Mouse (Mus musculus) embryonic facial prominence, embryonic 13.5 days (tissue): Measurements from ENCODE around the gene Chrd. TPM values are rescaled to one million over a fixed set of nuclear protein-coding genes. Genes with fewer than 3 reads are reported as not detected.

Experiments
- ATAC-seq: fragments of 200-750 bp; cut with Nextera tagmentation; 2 replicates; pipeline ENCODE4 v1.8.0; 2017; ENCODE audit warnings: low read depth; ENCODE audit not compliant: insufficient number of reproducible peaks, insufficient read depth, low FRiP score, low TSS enrichment
- H3K27ac ChIP-seq: fragments of 300-500 bp; sonication (generic); 2 replicates; pipeline ENCODE4 v1.5.1; 2015; ENCODE audit warnings: moderate library complexity, mild to moderate bottlenecking, inconsistent platforms
- H3K27me3 ChIP-seq: fragments of 300-500 bp; sonication (generic); 2 replicates; pipeline ENCODE4 v1.6.1; 2015; ENCODE audit warnings: mild to moderate bottlenecking, inconsistent platforms
- H3K36me3 ChIP-seq: fragments of 300-500 bp; sonication (generic); 2 replicates; pipeline ENCODE4 v1.6.1; 2015; ENCODE audit warnings: mild to moderate bottlenecking, inconsistent platforms
- H3K4me1 ChIP-seq: fragments of 300-500 bp; sonication (generic); 2 replicates; pipeline ENCODE4 v1.6.1; 2015; ENCODE audit warnings: inconsistent platforms
- H3K4me2 ChIP-seq: fragments of 300-500 bp; sonication (generic); 2 replicates; pipeline ENCODE4 v1.6.1; 2015; ENCODE audit warnings: moderate library complexity, mild to moderate bottlenecking, inconsistent platforms
- H3K4me3 ChIP-seq: fragments of 300-500 bp; sonication (generic); 2 replicates; pipeline ENCODE4 v1.5.1; 2015; ENCODE audit warnings: mild to moderate bottlenecking, inconsistent platforms
- H3K9ac ChIP-seq: fragments of 300-500 bp; sonication (generic); 2 replicates; pipeline ENCODE4 v1.6.1; 2015; ENCODE audit warnings: mild to moderate bottlenecking, inconsistent platforms
- H3K9me3 ChIP-seq: fragments of 300-500 bp; sonication (generic); 2 replicates; pipeline ENCODE4 v1.6.1; 2016; ENCODE audit warnings: inconsistent platforms
- WGBS: fragments of 180-500 bp; shearing (Covaris S2); methylation state at CpG from one replicate; pipeline ENCODE4 v1.1.7; 2015; ENCODE audit warnings: mixed read lengths; 5-methylcytosine and 5-hydroxymethylcytosine counted together
- polyA plus RNA-seq: library from polyadenylated mRNA; unstranded; fragments of >200 nt; fragmentation: Nextera tagmentation; extraction: Ambion mirVana; gene quantifications from 2 replicates; pipeline ENCODE4 v1.2.1, GENCODE M21; 2015

Chrd gene
- polyA plus RNA-seq, 1 experiment from 2014 or later: 3.4 TPM

DNA sequence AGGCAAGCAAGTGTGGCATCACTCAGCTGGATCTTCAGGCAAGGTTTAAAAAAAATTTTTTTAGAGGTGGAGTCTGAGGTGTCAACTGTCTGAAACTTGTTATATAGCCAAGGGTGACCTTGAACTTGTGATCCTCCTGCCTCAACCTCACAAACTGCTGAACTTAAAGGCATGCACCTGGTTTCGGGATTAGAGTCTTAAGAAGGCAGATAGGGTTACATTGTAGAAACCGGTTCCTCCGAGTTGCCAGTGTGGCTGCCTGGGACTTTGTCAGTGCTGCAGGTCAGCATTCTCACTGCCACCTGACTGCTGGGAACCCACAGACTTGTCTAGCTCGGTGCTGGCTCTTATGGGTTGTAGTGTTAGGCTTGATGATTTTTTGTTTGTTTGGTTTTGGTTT lies 9.7 kb upstream of the Chrd start:
- Histone ChIP-seq H3K27ac (no peak overlapping the region), H3K4me1 (peaks cover 6% of the 10 kb centered on the region), H3K27me3 (no peaks in the 10 kb centered on the region), H3K36me3 (peaks cover 28% of the 10 kb centered on the region), H3K4me2 (no peak overlapping the region), H3K9ac (no peak overlapping the region), H3K4me3 (no peak overlapping the region), H3K9me3 (no peaks in the 10 kb centered on the region)
- 26% methylated on average over 4 of the region's 4 CpGs for WGBS
- no peak for ATAC-seq

DNA sequence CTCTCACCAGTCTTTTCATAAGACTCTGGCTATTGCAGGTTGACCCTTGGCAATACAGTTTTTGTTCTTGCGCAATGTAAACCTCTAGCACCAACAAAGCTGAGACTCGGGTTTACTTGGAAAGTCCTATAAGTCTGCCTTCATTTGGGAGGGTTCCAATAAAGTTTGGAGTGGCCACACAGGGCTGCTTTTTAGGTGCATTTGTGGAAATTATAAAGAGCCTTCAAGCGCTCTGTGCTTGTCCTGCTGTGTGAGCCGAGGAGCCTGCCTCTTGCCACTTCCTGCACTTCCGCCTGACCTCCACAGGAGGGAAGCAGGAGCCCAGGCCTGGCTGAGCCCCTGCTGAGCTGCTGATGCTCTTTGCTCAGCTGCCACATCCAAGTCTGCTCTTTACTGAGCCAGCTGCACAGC lies 8.6 kb upstream of the Chrd start:
- Histone ChIP-seq H3K36me3 (peaks cover 28% of the 10 kb centered on the region), H3K4me1 (no peaks in the 10 kb centered on the region), H3K27me3 (no peaks in the 10 kb centered on the region), H3K27ac (no peak overlapping the region), H3K9ac (0 out of 2 replicates have a peak overlapping the region, but pooled peaks have one; percentile 6), H3K9me3 (no peaks in the 10 kb centered on the region), H3K4me2 (no peak overlapping the region), H3K4me3 (no peak overlapping the region)
- WGBS: 39% methylated on average over 5 of the region's 5 CpGs
- ATAC-seq: no peak

DNA sequence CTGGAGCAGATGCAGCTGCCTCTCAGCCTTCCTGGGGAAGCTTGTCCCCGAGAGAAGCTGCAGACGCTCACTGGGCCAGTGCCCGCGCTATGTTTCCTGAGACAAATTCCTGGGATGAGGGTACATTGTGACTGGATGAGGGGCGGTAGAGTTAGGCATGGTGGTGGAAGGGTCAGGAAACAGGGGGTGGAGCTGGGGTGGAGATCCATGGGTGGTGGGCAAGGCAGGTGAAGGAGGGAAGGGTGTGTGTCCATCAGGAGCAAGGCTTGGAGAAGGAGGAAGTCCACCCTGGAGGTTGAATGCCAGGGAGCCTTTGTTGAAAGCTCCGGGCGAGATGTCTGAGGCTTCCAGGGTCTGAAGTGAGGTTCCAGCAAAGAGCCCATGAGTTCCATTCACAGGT lies 7.6 kb upstream of the Chrd start:
- Histone ChIP-seq H3K4me3 (no peak overlapping the region), H3K27ac (no peak overlapping the region), H3K4me2 (no peak overlapping the region), H3K27me3 (no peaks in the 10 kb centered on the region), H3K9ac (no peak overlapping the region), H3K9me3 (no peaks in the 10 kb centered on the region), H3K4me1 (no peaks in the 10 kb centered on the region), H3K36me3 (peaks cover 21% of the 10 kb centered on the region)
- ATAC-seq: no peak
- 77% methylated on average over 7 of the region's 7 CpGs for WGBS

DNA sequence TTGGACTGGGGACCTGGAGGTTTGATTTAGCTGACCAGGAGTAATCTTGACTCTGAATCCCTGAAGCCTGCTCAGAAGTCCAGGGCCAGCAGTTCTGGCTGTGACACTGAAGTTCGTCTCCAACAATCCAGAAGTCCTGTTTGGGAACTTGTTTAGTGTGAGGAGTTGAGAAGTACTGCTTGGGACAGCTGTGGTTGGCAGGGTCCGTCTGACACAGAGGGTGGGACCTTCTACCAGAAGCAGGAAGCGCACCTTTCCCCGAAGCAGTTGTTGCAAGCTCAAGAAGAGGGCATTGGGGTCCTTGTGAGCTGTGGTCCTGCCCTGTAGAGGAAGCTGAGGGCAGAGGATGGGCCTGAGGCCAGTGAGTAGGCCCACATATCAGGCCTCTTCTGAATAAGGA lies 7.2 kb upstream of the Chrd start:
- no peak overlapping the region for H3K4me3 ChIP-seq
- H3K36me3 ChIP-seq: peaks cover 17% of the 10 kb centered on the region
- H3K27ac ChIP-seq: no peak overlapping the region
- no peaks in the 10 kb centered on the region for H3K9me3 ChIP-seq
- H3K4me1 ChIP-seq: no peaks in the 10 kb centered on the region
- WGBS: 74% methylated on average over 4 of the region's 4 CpGs
- no peak for ATAC-seq
- no peak overlapping the region for H3K4me2 ChIP-seq
- H3K9ac ChIP-seq: no peak overlapping the region
- H3K27me3 ChIP-seq: no peaks in the 10 kb centered on the region

DNA sequence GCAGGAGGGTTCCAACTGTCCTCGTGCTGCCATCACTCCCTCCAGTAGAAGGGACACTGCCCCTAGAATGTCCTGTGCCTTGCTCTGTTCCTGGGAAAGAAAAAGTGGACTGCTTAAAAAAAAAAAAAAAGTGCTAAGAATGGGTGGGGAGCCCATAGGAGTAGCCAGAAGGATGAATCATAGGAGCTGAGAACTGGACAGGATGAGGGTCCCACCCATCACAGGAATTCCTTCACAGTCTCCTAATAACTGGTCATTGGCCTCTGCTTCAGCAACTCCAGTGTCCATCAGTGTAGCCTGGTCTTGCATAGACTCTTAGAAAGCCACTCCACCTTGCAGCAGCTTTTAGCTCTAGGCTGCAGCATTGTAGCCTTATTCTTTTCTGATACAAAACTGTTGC lies 6.5 kb upstream of the Chrd start:
- Histone ChIP-seq H3K4me3 (no peak overlapping the region), H3K9me3 (no peaks in the 10 kb centered on the region), H3K36me3 (peaks cover 12% of the 10 kb centered on the region), H3K27me3 (no peaks in the 10 kb centered on the region), H3K4me1 (no peaks in the 10 kb centered on the region), H3K4me2 (no peak overlapping the region), H3K27ac (no peak overlapping the region), H3K9ac (no peak overlapping the region)
- 66% methylated on average over 1 of the region's 1 CpGs for WGBS
- ATAC-seq: no peak

DNA sequence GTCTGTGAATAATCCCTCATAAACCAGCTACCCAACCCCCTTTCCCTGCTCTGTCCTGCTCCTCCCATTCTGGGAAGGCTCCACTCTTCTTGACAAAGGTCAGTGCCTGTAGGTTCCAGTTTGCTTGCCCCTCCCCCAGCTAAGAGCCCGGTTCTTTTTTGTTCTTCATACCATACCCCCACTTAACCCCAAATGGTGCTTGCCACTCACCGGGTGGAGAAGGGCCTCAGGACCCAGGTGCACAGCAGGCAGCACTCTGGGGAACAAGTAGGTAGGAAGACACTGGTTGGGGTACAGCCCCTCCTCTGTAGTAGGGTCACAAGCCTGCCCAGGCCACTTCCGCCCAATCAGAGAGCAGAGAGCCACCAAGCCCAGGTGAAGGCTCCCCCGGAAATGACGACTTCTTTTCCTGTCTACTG lies 2.6 kb upstream of the Chrd start:
- ATAC-seq: no peak
- H3K36me3 ChIP-seq: no peaks in the 10 kb centered on the region
- 37% methylated on average over 5 of the region's 5 CpGs for WGBS

DNA sequence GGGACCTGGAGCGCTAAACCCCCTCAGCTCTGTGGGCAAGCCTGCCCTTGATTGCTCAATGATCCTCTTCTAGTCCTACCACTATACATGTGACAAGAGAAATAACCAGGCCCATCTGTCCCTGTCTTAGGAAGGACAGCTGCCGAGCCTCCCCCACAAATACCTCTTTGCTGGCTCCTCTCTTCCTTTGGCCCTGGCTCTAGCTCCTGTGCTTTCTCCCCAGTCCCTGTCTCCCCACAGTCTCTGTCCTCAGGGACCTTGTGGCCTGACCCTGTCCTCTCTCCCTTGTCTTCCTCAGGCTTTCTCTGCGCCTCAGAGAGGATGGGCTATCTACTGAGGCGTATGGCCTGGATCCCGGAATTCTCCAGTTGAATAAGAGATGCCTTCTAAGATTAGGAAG lies 1.2 kb upstream of the Chrd start:
- peaks cover 32% of the 10 kb centered on the region for H3K27me3 ChIP-seq
- ATAC-seq: no peak

More for the DNA sequence above, 2.6 kb upstream of the Chrd start:
- H3K4me1 ChIP-seq: peaks cover 24% of the 10 kb centered on the region
- H3K9me3 ChIP-seq: no peaks in the 10 kb centered on the region
- no peak overlapping the region for H3K4me2 ChIP-seq
- H3K27me3 ChIP-seq: peaks cover 21% of the 10 kb centered on the region
- no peak overlapping the region for H3K27ac ChIP-seq
- H3K4me3 ChIP-seq: no peak overlapping the region
- H3K9ac ChIP-seq: no peak overlapping the region

DNA sequence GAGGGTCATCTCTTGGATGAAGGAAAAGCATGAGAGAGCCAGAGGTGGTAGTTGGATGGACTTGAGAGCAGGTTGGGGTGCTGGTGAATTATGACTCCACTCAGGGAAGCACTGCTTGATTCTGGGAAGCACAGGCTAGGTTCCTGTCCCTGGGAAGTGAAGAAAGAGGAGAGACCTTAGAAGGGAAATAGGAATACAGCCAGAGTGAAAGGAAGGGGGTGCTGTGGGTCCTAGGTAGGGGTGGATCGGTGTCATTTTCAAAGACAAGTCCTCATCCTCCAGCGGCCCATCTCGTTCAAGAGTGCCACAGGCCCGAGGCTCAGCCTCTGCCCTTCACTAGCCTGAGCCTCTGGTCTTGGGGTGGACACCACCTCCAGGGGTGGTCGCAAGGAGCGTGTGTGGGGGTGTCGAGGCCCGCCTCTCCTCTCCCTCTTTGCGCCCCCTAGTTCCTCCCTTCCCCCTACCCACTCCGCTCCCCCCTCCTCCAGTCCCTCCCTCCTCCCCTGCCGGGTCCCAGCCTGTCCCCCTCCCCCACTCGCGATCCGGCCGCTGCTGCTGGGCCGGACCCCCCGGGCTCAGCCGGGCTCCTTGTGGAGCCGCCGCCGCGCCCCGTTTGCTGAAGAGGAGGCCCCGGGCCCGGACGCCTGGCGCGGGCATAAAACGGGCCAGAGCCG lies 539 bp upstream of the Chrd start:
- peaks cover 38% of the 10 kb centered on the region for H3K27me3 ChIP-seq
- WGBS: under 1% methylated on average over 29 of the region's 30 CpGs

More for the DNA sequence above, 1.2 kb upstream of the Chrd start:
- Histone ChIP-seq H3K4me3 (no peak overlapping the region), H3K27ac (peak overlapping the region; percentile 84; the same call in 1 of the 2 replicates), H3K9ac (no peak overlapping the region), H3K4me1 (peaks cover 24% of the 10 kb centered on the region), H3K36me3 (no peaks in the 10 kb centered on the region), H3K4me2 (peak overlapping the region; percentile 98; the same call in 1 of the 2 replicates), H3K9me3 (no peaks in the 10 kb centered on the region)
- WGBS: 61% methylated on average over 5 of the region's 5 CpGs

DNA sequence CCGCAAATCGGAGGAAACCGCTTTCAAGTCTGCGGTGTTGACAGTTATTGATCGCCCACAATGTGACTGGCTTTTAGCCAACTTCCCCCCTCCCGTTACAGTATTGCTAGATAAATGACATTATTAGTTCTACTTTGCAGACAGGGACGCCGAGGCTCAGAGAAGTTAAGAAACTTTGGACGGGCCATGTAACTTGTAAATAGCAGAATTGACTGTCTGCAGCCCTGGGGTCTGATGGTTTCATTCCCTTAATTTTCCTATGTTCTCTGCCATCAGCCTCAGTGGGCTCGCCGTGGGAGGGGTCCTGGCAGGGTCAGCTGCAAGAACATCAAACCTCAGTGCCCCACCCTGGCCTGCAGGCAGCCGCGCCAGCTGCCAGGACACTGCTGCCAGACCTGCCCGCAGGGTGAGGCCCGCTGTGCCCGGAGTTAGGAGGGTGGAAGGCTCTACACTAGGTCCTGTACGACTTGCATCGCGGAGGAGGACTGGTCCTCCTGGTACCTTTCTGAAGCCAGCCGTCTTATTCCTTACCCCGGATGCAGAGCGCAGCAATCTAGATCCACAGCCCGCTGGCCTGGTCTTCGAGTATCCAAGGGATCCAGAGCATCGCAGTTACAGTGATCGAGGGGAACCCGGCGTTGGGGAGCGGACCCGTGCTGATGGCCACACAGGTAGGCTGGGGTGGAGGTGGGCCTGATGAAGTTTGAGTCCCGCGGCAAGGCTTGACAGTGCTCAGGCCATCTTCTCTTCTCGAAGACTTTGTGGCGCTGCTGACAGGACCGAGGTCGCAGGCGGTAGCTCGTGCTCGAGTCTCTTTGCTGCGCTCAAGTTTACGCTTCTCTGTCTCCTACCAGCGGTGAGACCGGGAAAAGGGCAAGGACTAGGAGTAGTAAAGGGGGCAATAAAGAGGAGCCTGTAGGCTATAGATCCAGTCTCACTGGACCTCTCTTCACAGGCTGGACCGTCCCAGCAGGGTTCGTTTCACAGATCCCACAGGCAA lies 1.1 kb downstream of the Chrd start, which contains the start of gene Thpo:
Gene Thpo, minus strand, starts transcription at position 781 of the 1,000 bp plus-strand sequence.
- no peak within 1 kb of the TSS for H3K27ac ChIP-seq
- no peaks in the 10 kb centered on the region for H3K36me3 ChIP-seq

More for the DNA sequence above, 539 bp upstream of the Chrd start:
- Histone ChIP-seq H3K9me3 (no peaks in the 10 kb centered on the region), H3K4me2 (peak overlapping the region; percentile 98), H3K9ac (peak overlapping the region; percentile 88), H3K36me3 (no peaks in the 10 kb centered on the region), H3K4me1 (peaks cover 24% of the 10 kb centered on the region), H3K27ac (peak overlapping the region; percentile 84), H3K4me3 (peak overlapping the region; percentile 68)
- ATAC-seq: peak; percentile 33; the same call in 1 of the 2 replicates

DNA sequence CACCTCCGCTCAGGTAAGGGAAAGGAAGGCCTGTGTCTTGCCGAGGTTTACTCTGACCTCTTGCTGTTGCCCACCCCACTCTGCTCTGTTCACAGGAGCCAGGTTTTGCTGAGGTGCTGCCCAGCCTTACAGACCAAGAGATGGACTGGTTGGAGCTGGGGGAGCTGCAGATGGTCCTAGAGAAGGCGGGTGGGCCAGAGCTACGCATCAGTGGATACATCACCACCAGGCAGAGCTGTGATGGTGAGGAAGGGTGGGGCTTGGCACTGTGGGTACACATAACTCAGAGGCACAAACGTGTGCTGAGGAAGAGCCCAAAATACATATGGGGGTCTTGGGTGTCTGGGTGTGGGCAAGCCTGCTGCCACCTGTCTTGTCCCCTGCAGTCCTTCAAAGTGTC lies 2.7 kb downstream of the Chrd start:
- Histone ChIP-seq H3K4me1 (peaks cover 24% of the 10 kb centered on the region), H3K9ac (no peak overlapping the region), H3K4me3 (no peak overlapping the region), H3K27ac (no peak overlapping the region), H3K9me3 (no peaks in the 10 kb centered on the region), H3K36me3 (no peaks in the 10 kb centered on the region), H3K27me3 (peaks cover 39% of the 10 kb centered on the region), H3K4me2 (no peak overlapping the region)
- WGBS: 78% methylated on average over 5 of the region's 5 CpGs
- no peak for ATAC-seq

More for the DNA sequence above, 1.1 kb downstream of the Chrd start, which contains the start of gene Thpo:
- H3K9ac ChIP-seq: peak within 1 kb of the TSS; percentile 88
- peak within 1 kb of the TSS; percentile 68 for H3K4me3 ChIP-seq
- WGBS: 3% methylated on average over 45 of the region's 45 CpGs
- no peaks in the 10 kb centered on the region for H3K9me3 ChIP-seq
- peaks cover 39% of the 10 kb centered on the region for H3K27me3 ChIP-seq
- peak within 1 kb of the TSS; percentile 98 for H3K4me2 ChIP-seq
- peaks cover 24% of the 10 kb centered on the region for H3K4me1 ChIP-seq
- ATAC-seq: no peak

DNA sequence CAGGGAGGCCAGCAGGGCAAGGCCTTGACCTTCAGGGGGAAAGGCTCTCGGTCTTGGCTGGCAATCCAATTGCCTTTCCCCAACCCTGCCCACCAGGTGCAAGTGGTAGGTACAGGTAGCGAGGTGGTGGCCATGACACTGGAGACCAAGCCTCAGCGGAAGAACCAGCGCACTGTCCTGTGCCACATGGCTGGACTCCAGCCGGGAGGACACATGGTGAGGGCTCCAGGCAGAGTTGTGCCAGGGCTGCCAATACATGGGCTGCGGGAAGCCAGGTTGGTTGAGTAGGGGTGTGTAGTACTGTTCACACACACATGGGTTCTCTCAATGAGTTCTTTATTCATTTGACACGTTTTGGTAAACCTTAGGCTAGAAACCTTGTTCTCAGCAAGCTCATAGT lies 3.2 kb downstream of the Chrd start:
- Histone ChIP-seq H3K27ac (no peak overlapping the region), H3K4me1 (peaks cover 24% of the 10 kb centered on the region), H3K36me3 (peaks cover 2% of the 10 kb centered on the region; the same call in 1 of the 2 replicates), H3K9ac (no peak overlapping the region), H3K4me2 (no peak overlapping the region), H3K4me3 (no peak overlapping the region), H3K27me3 (peaks cover 39% of the 10 kb centered on the region), H3K9me3 (no peaks in the 10 kb centered on the region)
- no peak for ATAC-seq
- WGBS: 91% methylated on average over 7 of the region's 7 CpGs
